Mouse (Mus musculus) hindbrain, embryonic 13.5 days (tissue): Measurements from ENCODE around the gene Ccdc51. TPM values are rescaled to one million over a fixed set of nuclear protein-coding genes. Genes with fewer than 3 reads are reported as not detected.
"Not testable (repeated sequence)": the region's sequence is repeated elsewhere in the genome, so short reads cannot be mapped to it uniquely, and the experiment has no call there.

Experiments
- ATAC-seq: fragments of 200-750 bp; cut with Nextera tagmentation; 2 replicates; pipeline ENCODE4 v1.8.0; 2017; ENCODE audit warnings: moderate TSS enrichment; ENCODE audit not compliant: low FRiP score
- H3K27ac ChIP-seq: fragments of 300-500 bp; sonication (generic); 2 replicates; pipeline ENCODE4 v1.5.1; 2015; ENCODE audit warnings: inconsistent platforms, mild to moderate bottlenecking, moderate library complexity
- H3K27me3 ChIP-seq: fragments of 300-500 bp; sonication (generic); 2 replicates; pipeline ENCODE4 v1.6.1; 2015; ENCODE audit warnings: mild to moderate bottlenecking, inconsistent platforms
- H3K36me3 ChIP-seq: fragments of 300-500 bp; sonication (generic); 2 replicates; pipeline ENCODE4 v1.6.1; 2015; ENCODE audit warnings: mild to moderate bottlenecking, inconsistent platforms
- H3K4me1 ChIP-seq: fragments of 300-500 bp; sonication (generic); replicated peaks from 2 replicates; pipeline ENCODE4 v1.6.1; 2015; ENCODE audit warnings: inconsistent platforms
- H3K4me2 ChIP-seq: fragments of 300-500 bp; sonication (generic); 2 replicates; pipeline ENCODE4 v1.6.1; 2015; ENCODE audit warnings: inconsistent platforms, mild to moderate bottlenecking, moderate library complexity
- H3K4me3 ChIP-seq: fragments of 300-500 bp; sonication (generic); 2 replicates; pipeline ENCODE4 v1.5.1; 2015; ENCODE audit warnings: mild to moderate bottlenecking, inconsistent platforms
- H3K9ac ChIP-seq: fragments of 300-500 bp; sonication (generic); 2 replicates; pipeline ENCODE4 v1.6.1; 2015; ENCODE audit warnings: mild to moderate bottlenecking, inconsistent platforms
- H3K9me3 ChIP-seq: fragments of 300-500 bp; sonication (generic); 2 replicates; pipeline ENCODE4 v1.6.1; 2016; ENCODE audit warnings: inconsistent platforms
- WGBS: fragments of 180-500 bp; shearing (Covaris S2); methylation state at CpG from one replicate; pipeline ENCODE4 v1.1.7; 2015; 5-methylcytosine and 5-hydroxymethylcytosine counted together
- polyA plus RNA-seq: library from polyadenylated mRNA; unstranded; fragments of >200 nt; fragmentation: Nextera tagmentation; extraction: Ambion mirVana; gene quantifications from 2 replicates; pipeline ENCODE4 v1.2.1, GENCODE M21; 2015

Gene Ccdc51
- polyA plus RNA-seq, 1 experiment from 2014 or later = 14.7 TPM

GRCm38 (mm10) chr9:109116205-109116604 lies 33.9 kb downstream of the Ccdc51 start:
- Histone ChIP-seq H3K27ac (no peak overlapping the region), H3K27me3 (no peaks in the 10 kb centered on the region), H3K9ac (no peak overlapping the region), H3K4me3 (no peak overlapping the region), H3K4me1 (no peaks in the 10 kb centered on the region), H3K36me3 (peaks cover 96% of the 10 kb centered on the region), H3K9me3 (no peaks in the 10 kb centered on the region), H3K4me2 (no peak overlapping the region)
- 96% methylated on average over 10 of the region's 10 CpGs for WGBS
- no peak for ATAC-seq

- peaks cover 77% of the 10 kb centered on the region for H3K36me3 ChIP-seq
- H3K9ac ChIP-seq = no peak overlapping the region
- peak overlapping the region; percentile 6; the same call in 1 of the 2 replicates for H3K27ac ChIP-seq
- no peak overlapping the region for H3K4me2 ChIP-seq
- ATAC-seq = no peak
- no peak overlapping the region for H3K4me3 ChIP-seq
- no peaks in the 10 kb centered on the region for H3K27me3 ChIP-seq
- WGBS = 81% methylated on average over 4 of the region's 4 CpGs
- H3K4me1 ChIP-seq = 0 out of 2 replicates have a peak, but pooled peaks cover under 1% of the 10 kb centered on the region
- no peaks in the 10 kb centered on the region for H3K9me3 ChIP-seq
These were observed 35.8 kb downstream of the Ccdc51 start for GRCm38 (mm10) chr9:109118106-109118505.

- Histone ChIP-seq H3K9me3 (no peaks in the 10 kb centered on the region), H3K4me2 (no peak overlapping the region), H3K27me3 (no peaks in the 10 kb centered on the region), H3K36me3 (peaks cover 63% of the 10 kb centered on the region), H3K4me3 (no peak overlapping the region), H3K4me1 (0 out of 2 replicates have a peak, but pooled peaks cover 4% of the 10 kb centered on the region), H3K27ac (no peak overlapping the region), H3K9ac (no peak overlapping the region)
- no peak for ATAC-seq
- 93% methylated on average over 9 of the region's 9 CpGs for whole genome bisulfite sequencing
These were observed 37.3 kb downstream of the Ccdc51 start for GRCm38 (mm10) chr9:109119571-109119970.

GRCm38 (mm10) chr9:109120956-109121355 lies 38.7 kb downstream of the Ccdc51 start:
- no peak overlapping the region for H3K4me2 ChIP-seq
- 0 out of 2 replicates have a peak, but pooled peaks cover 4% of the 10 kb centered on the region for H3K4me1 ChIP-seq
- H3K9ac ChIP-seq = no peak overlapping the region
- H3K4me3 ChIP-seq = no peak overlapping the region
- 89% methylated on average over 6 of the region's 6 CpGs for WGBS
- peaks cover 49% of the 10 kb centered on the region for H3K36me3 ChIP-seq
- no peak overlapping the region for H3K27ac ChIP-seq
- no peaks in the 10 kb centered on the region for H3K27me3 ChIP-seq
- ATAC-seq = no peak
- H3K9me3 ChIP-seq = no peaks in the 10 kb centered on the region

GRCm38 (mm10) chr9:109122553-109123085 lies 40.3 kb downstream of the Ccdc51 start:
- Histone ChIP-seq H3K4me3 (no peak overlapping the region), H3K27ac (no peak overlapping the region), H3K4me1 (0 out of 2 replicates have a peak, but pooled peaks cover 4% of the 10 kb centered on the region), H3K9ac (no peak overlapping the region), H3K4me2 (no peak overlapping the region), H3K9me3 (no peaks in the 10 kb centered on the region), H3K27me3 (no peaks in the 10 kb centered on the region), H3K36me3 (peaks cover 32% of the 10 kb centered on the region)
- WGBS = 48% methylated on average over 2 of the region's 2 CpGs
- ATAC-seq = no peak

GRCm38 (mm10) chr9:109123266-109123665 lies 41.0 kb downstream of the Ccdc51 start:
- Histone ChIP-seq H3K9ac (no peak overlapping the region), H3K9me3 (no peaks in the 10 kb centered on the region), H3K4me2 (no peak overlapping the region), H3K4me1 (0 out of 2 replicates have a peak, but pooled peaks cover 4% of the 10 kb centered on the region), H3K4me3 (no peak overlapping the region), H3K36me3 (peaks cover 26% of the 10 kb centered on the region), H3K27me3 (no peaks in the 10 kb centered on the region), H3K27ac (no peak overlapping the region)
- 51% methylated on average over 6 of the region's 6 CpGs for WGBS
- peak; percentile 23; the same call in 1 of the 2 replicates for ATAC-seq

- Histone ChIP-seq H3K4me3 (no peak overlapping the region), H3K4me2 (no peak overlapping the region), H3K27ac (no peak overlapping the region), H3K36me3 (peaks cover 17% of the 10 kb centered on the region), H3K27me3 (no peaks in the 10 kb centered on the region), H3K4me1 (0 out of 2 replicates have a peak, but pooled peaks cover 4% of the 10 kb centered on the region), H3K9me3 (no peaks in the 10 kb centered on the region), H3K9ac (no peak overlapping the region)
- no peak for ATAC-seq
- 88% methylated on average over 3 of the region's 3 CpGs for WGBS
These were observed 41.9 kb downstream of the Ccdc51 start for GRCm38 (mm10) chr9:109124164-109124563.

GRCm38 (mm10) chr9:109125043-109125442 lies 42.8 kb downstream of the Ccdc51 start:
- Histone ChIP-seq H3K9me3 (no peaks in the 10 kb centered on the region), H3K27me3 (no peaks in the 10 kb centered on the region), H3K36me3 (peaks cover 8% of the 10 kb centered on the region), H3K27ac (no peak overlapping the region), H3K4me1 (0 out of 2 replicates have a peak, but pooled peaks cover 4% of the 10 kb centered on the region), H3K4me3 (no peak overlapping the region), H3K4me2 (no peak overlapping the region), H3K9ac (no peak overlapping the region)
- ATAC-seq = no peak
- WGBS = 85% methylated on average over 2 of the region's 2 CpGs

- H3K4me3 ChIP-seq = no peak overlapping the region
These were observed 43.2 kb downstream of the Ccdc51 start for GRCm38 (mm10) chr9:109125481-109125880.

GRCm38 (mm10) chr9:109127076-109127475 lies 44.8 kb downstream of the Ccdc51 start:
- Histone ChIP-seq H3K9me3 (no peaks in the 10 kb centered on the region), H3K27me3 (no peaks in the 10 kb centered on the region), H3K27ac (no peak overlapping the region), H3K4me2 (no peak overlapping the region), H3K36me3 (no peaks in the 10 kb centered on the region), H3K4me1 (0 out of 2 replicates have a peak, but pooled peaks cover 4% of the 10 kb centered on the region), H3K4me3 (no peak overlapping the region), H3K9ac (no peak overlapping the region)
- no peak for ATAC-seq
- WGBS = 81% methylated on average over 4 of the region's 4 CpGs

More at GRCm38 (mm10) chr9:109125481-109125880, 43.2 kb downstream of the Ccdc51 start:
- Histone ChIP-seq H3K36me3 (peaks cover 4% of the 10 kb centered on the region; the same call in 1 of the 2 replicates), H3K27ac (no peak overlapping the region), H3K9me3 (no peaks in the 10 kb centered on the region), H3K4me2 (no peak overlapping the region), H3K27me3 (no peaks in the 10 kb centered on the region), H3K9ac (no peak overlapping the region), H3K4me1 (0 out of 2 replicates have a peak, but pooled peaks cover 4% of the 10 kb centered on the region)
- no peak for ATAC-seq
- WGBS = 74% methylated on average over 3 of the region's 3 CpGs

- Histone ChIP-seq H3K9me3 (no peaks in the 10 kb centered on the region), H3K4me1 (0 out of 2 replicates have a peak, but pooled peaks cover 2% of the 10 kb centered on the region), H3K36me3 (no peaks in the 10 kb centered on the region), H3K27me3 (no peaks in the 10 kb centered on the region), H3K9ac (no peak overlapping the region), H3K4me2 (no peak overlapping the region), H3K4me3 (no peak overlapping the region), H3K27ac (no peak overlapping the region)
- WGBS = 66% methylated on average over 3 of the region's 3 CpGs
- no peak for ATAC-seq
These were observed 45.9 kb downstream of the Ccdc51 start for GRCm38 (mm10) chr9:109128211-109128610.

- no peak for ATAC-seq
- WGBS = 94% methylated on average over 5 of the region's 5 CpGs
- Histone ChIP-seq H3K4me1 (no peaks in the 10 kb centered on the region), H3K27me3 (no peaks in the 10 kb centered on the region), H3K4me2 (no peak overlapping the region), H3K4me3 (no peak overlapping the region), H3K9ac (no peak overlapping the region), H3K27ac (no peak overlapping the region), H3K9me3 (no peaks in the 10 kb centered on the region), H3K36me3 (no peaks in the 10 kb centered on the region)
These were observed 47.8 kb downstream of the Ccdc51 start for GRCm38 (mm10) chr9:109130076-109130475.

- not testable (repeated sequence) for H3K9me3 ChIP-seq, H3K36me3 ChIP-seq, H3K4me3 ChIP-seq, H3K4me2 ChIP-seq, H3K4me1 ChIP-seq, H3K27ac ChIP-seq, H3K27me3 ChIP-seq, H3K9ac ChIP-seq, ATAC-seq
- 69% methylated on average over 4 of the region's 4 CpGs for WGBS
These were observed 58.1 kb downstream of the Ccdc51 start for GRCm38 (mm10) chr9:109140414-109140813.
